Mouse (Mus musculus) cortical plate, adult 2 months (tissue): ENCODE measurements around the gene Trmt10b.

Experiments
- CTCF ChIP-seq: fragments of 200-500 bp; IDR thresholded peaks from 2 replicates; pipeline ENCODE4 v1.5.1; 2011; ENCODE audit warnings: mild to moderate bottlenecking, control low read depth, low read length; ENCODE audit not compliant: insufficient read depth; ENCODE audit errors: extremely low read depth
- POLR2A ChIP-seq: fragments of 200-500 bp; IDR thresholded peaks from 2 replicates; pipeline ENCODE4 v1.6.1; 2011; ENCODE audit warnings: mild to moderate bottlenecking, low read length, control low read depth; ENCODE audit not compliant: insufficient read depth; ENCODE audit errors: extremely low read depth

DNA sequence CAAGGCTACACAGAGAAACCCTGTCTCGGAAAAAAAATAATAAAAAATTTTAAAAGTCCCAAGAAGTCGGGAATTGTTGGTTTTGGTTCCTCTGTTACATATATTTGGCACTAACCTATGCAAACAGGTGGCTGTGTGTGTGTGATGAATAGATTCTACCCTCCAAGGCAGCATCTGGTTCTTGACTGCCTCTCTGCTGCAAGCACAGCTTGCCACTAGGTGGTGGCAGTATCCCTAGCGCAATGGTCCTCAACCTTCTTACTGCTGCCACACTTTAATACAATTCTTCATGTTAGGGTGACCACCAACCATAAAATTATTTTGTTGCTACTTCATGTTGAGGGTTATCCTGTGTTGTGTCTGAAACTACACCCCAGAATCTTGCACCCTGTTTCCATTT is 10.6 kb upstream of the Trmt10b start:
- TF ChIP-seq CTCF (peak; percentile 54), POLR2A (no peak)
